Mouse (Mus musculus) liver, embryonic 11.5 days (tissue): ENCODE results near the gene Glcci1. TPM values are rescaled to one million over a fixed set of nuclear protein-coding genes. Genes with fewer than 3 reads are reported as not detected.
"Not testable (repeated sequence)": the region's sequence is repeated elsewhere in the genome, so short reads cannot be mapped to it uniquely, and the experiment has no call there.

Experiments
- ATAC-seq: fragments of 200-750 bp; cut with Nextera tagmentation; replicated peaks from 2 replicates; pipeline ENCODE4 v1.8.0; 2017; ENCODE audit warnings: moderate number of reproducible peaks, mild to moderate bottlenecking, moderate TSS enrichment, moderate library complexity; ENCODE audit not compliant: low FRiP score
- DNase-seq: peaks from one replicate; pipeline ENCODE4 v3.0.0-alpha.2; 2017; ENCODE audit warnings: low spot score
- H3K27ac ChIP-seq: fragments of 300-500 bp; sonication (generic); 2 replicates; pipeline ENCODE4 v1.5.1; 2014; ENCODE audit warnings: mild to moderate bottlenecking, low read depth, low read length, control low read depth
- H3K27me3 ChIP-seq: fragments of 300-500 bp; sonication (generic); replicated peaks from 2 replicates; pipeline ENCODE4 v1.6.1; 2014; ENCODE audit warnings: low read length, mixed read lengths; ENCODE audit not compliant: control insufficient read depth, insufficient read depth
- H3K36me3 ChIP-seq: fragments of 300-500 bp; sonication (generic); 2 replicates; pipeline ENCODE4 v1.6.1; 2014; ENCODE audit warnings: mild to moderate bottlenecking, low read length, moderate library complexity, mixed read lengths; ENCODE audit not compliant: control insufficient read depth, insufficient read depth
- H3K4me1 ChIP-seq: fragments of 300-500 bp; sonication (generic); replicated peaks from 2 replicates; pipeline ENCODE4 v1.6.1; 2014; ENCODE audit warnings: low read length, mixed read lengths; ENCODE audit not compliant: control insufficient read depth, insufficient read depth
- H3K4me2 ChIP-seq: fragments of 300-500 bp; sonication (generic); 2 replicates; pipeline ENCODE4 v1.6.1; 2014; ENCODE audit warnings: mild to moderate bottlenecking, control low read depth, moderate library complexity
- H3K4me3 ChIP-seq: fragments of 300-500 bp; sonication (generic); 2 replicates; pipeline ENCODE4 v1.5.1; 2014; ENCODE audit warnings: low read depth, low read length, control low read depth
- H3K9ac ChIP-seq: fragments of 300-500 bp; sonication (generic); 2 replicates; pipeline ENCODE4 v1.6.1; 2014; ENCODE audit warnings: low read depth, low read length, control low read depth
- H3K9me3 ChIP-seq: fragments of 300-500 bp; sonication (generic); 2 replicates; pipeline ENCODE4 v1.6.1; 2016; ENCODE audit warnings: low read length, inconsistent platforms, mixed read lengths; ENCODE audit not compliant: control insufficient read depth
- WGBS: fragments of 180-500 bp; shearing (Covaris S2); extraction: QIAGEN DNeasy Blood & Tissue Kit; methylation state at CpG from one replicate; pipeline ENCODE4 v1.1.7; 2014; 5-methylcytosine and 5-hydroxymethylcytosine counted together
- polyA plus RNA-seq: library from polyadenylated mRNA; unstranded; fragments of >200 nt; fragmentation: Nextera tagmentation; extraction: Ambion mirVana; gene quantifications from 2 replicates; pipeline ENCODE4 v1.2.1, GENCODE M21; 2014

The Glcci1 gene
- polyA plus RNA-seq, 1 experiment from 2014 or later = 3.9 TPM

DNA sequence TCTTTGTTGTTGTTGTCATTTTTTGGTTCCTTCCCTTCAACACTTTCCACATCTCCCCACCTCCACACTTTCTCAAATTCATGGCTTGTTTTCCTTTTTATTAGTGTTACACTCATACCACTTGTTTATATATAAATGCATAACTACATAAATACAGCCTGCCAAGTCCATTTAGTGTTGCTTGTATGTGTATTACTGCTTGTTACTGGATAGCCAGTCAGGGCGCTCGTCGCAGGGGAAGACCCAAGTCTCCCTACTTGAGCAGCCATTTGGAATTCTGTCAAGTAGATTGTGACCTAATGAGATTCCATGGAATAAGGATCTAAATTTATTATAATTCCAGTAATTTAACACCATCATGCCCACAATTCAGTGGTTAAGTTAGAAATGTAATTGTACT, 10.3 kb downstream of the Glcci1 start:
- no peak overlapping the region for H3K4me3 ChIP-seq
- no peak overlapping the region for H3K27ac ChIP-seq
- no peaks in the 10 kb centered on the region for H3K4me1 ChIP-seq
- 89% methylated on average over 3 of the region's 3 CpGs for WGBS
- ATAC-seq (no peak), DNase-seq (no peak)
- H3K4me2 ChIP-seq = no peak overlapping the region
- no peaks in the 10 kb centered on the region for H3K36me3 ChIP-seq
- H3K9ac ChIP-seq = no peak overlapping the region
- no peaks in the 10 kb centered on the region for H3K27me3 ChIP-seq
- H3K9me3 ChIP-seq = no peaks in the 10 kb centered on the region

DNA sequence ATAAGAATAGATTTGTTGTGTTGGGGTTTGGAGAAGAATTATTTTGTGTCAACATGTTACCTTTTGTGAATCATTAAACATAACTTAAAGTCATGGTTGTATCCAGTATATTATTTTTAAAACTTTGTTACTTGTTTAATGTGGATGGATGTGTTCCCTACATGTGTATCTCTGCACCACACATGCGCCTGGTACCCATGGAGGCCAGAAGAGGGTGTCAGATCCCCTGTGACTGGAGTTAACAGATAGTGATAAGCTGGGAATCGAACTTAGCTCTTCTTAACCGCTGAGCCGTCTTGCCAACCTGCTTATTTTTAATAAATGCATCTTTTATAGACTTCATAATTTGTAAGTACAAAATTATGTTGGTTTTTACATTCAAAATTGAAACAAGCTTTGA, 11.8 kb downstream of the Glcci1 start:
- no peak overlapping the region for H3K4me3 ChIP-seq
- WGBS = 87% methylated on average over 4 of the region's 4 CpGs

DNA sequence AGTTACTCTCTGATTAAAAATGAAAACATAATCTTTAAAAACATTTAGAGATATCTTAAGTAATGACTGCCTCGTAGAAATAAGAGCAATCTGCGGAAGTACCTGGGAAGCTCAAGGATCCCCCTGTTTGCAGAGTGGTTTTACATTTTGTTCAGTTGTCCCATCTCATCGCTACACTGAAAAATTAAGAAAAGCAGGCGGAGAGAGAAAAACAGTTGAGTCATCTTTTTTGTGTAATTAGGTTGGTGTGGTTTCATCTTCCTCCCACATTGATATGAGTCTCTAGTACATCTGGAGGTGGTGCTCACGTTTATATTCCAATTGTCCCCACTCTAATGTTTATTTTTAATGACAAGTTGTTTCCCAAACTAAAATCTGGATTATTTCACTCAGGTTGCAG, 15.3 kb downstream of the Glcci1 start:
- Histone ChIP-seq H3K9me3 (no peaks in the 10 kb centered on the region), H3K27me3 (no peaks in the 10 kb centered on the region), H3K9ac (no peak overlapping the region), H3K27ac (no peak overlapping the region), H3K4me3 (no peak overlapping the region), H3K36me3 (no peaks in the 10 kb centered on the region), H3K4me1 (no peaks in the 10 kb centered on the region), H3K4me2 (no peak overlapping the region)
- no peak for ATAC-seq
- DNase-seq = no peak
- 76% methylated on average over 5 of the region's 5 CpGs for WGBS

More for the DNA sequence above, 11.8 kb downstream of the Glcci1 start:
- Histone ChIP-seq H3K4me1 (no peaks in the 10 kb centered on the region), H3K36me3 (no peaks in the 10 kb centered on the region), H3K27me3 (no peaks in the 10 kb centered on the region), H3K9ac (no peak overlapping the region), H3K4me2 (no peak overlapping the region), H3K9me3 (no peaks in the 10 kb centered on the region), H3K27ac (no peak overlapping the region)
- ATAC-seq (0 out of 2 replicates have a peak, but pooled peaks have one; percentile 49), DNase-seq (no peak)

GRCm38 (mm10) chr6:8531104-8531894, 21.9 kb downstream of the Glcci1 start:
- Histone ChIP-seq H3K9me3 (no peaks in the 10 kb centered on the region), H3K36me3 (no peaks in the 10 kb centered on the region), H3K27ac (peak overlapping the region; percentile 38; the same call in 1 of the 2 replicates), H3K4me1 (peaks cover 10% of the 10 kb centered on the region), H3K4me3 (no peak overlapping the region), H3K27me3 (no peaks in the 10 kb centered on the region), H3K4me2 (peak overlapping the region; percentile 50), H3K9ac (no peak overlapping the region)
- no peak for DNase-seq
- ATAC-seq = peak; percentile 99
- WGBS = 47% methylated on average over 4 of the region's 4 CpGs

DNA sequence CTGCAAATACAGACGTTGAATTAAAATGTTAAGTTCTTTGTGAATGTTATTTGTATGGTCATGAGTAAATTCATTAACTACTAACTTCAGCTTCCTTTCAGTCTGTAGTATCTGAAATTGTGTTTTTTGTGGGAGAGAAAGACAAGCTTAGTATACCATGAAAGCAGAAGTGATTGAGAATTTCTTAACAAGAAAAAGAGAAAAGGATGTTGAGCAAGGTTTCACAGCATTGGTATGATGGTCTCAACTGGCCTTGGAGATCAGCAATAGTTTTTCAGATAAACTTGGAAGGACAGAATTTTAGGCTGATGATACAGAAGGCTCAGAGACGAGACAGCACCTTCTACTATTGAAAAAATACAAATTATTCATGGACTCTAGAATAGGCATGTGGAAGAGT, 27.5 kb downstream of the Glcci1 start:
- no peaks in the 10 kb centered on the region for H3K9me3 ChIP-seq
- no peak overlapping the region for H3K9ac ChIP-seq
- H3K27me3 ChIP-seq = no peaks in the 10 kb centered on the region
- ATAC-seq (no peak), DNase-seq (no peak)
- H3K36me3 ChIP-seq = no peaks in the 10 kb centered on the region
- H3K4me1 ChIP-seq = no peaks in the 10 kb centered on the region
- no peak overlapping the region for H3K4me2 ChIP-seq
- no peak overlapping the region for H3K27ac ChIP-seq
- WGBS = 83% methylated on average over 2 of the region's 2 CpGs
- no peak overlapping the region for H3K4me3 ChIP-seq

DNA sequence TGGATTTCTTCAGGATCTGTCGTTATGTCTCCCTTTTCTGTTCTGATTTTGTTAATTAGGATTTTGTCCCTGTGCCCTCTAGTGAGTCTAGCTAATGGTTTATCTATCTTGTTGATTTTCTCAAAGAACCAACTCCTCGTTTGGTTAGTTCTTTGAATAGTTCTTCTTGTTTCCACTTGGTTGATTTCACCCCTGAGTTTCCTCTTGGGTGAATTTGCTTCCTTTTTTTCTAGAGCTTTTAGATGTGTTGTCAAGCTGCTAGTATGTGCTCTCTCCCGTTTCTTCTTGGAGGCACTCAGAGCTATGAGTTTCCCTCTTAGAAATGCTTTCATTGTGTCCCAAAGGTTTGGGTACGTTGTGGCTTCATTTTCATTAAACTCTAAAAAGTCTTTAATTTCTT, 32.1 kb downstream of the Glcci1 start:
- H3K4me1 ChIP-seq, H3K36me3 ChIP-seq, H3K9me3 ChIP-seq, H3K4me2 ChIP-seq, DNase-seq, H3K27ac ChIP-seq, ATAC-seq, H3K27me3 ChIP-seq, H3K4me3 ChIP-seq, H3K9ac ChIP-seq: not testable (repeated sequence)
- WGBS = 90% methylated on average over 4 of the region's 4 CpGs

GRCm38 (mm10) chr6:8544822-8545221, 35.4 kb downstream of the Glcci1 start:
- Histone ChIP-seq H3K9me3 (no peaks in the 10 kb centered on the region), H3K4me2 (no peak overlapping the region), H3K9ac (no peak overlapping the region), H3K4me3 (no peak overlapping the region), H3K27ac (no peak overlapping the region), H3K27me3 (no peaks in the 10 kb centered on the region), H3K36me3 (no peaks in the 10 kb centered on the region), H3K4me1 (no peaks in the 10 kb centered on the region)
- WGBS = 90% methylated on average over 5 of the region's 5 CpGs
- ATAC-seq (no peak), DNase-seq (no peak)

GRCm38 (mm10) chr6:8545780-8546179, 36.4 kb downstream of the Glcci1 start:
- H3K9me3 ChIP-seq = no peaks in the 10 kb centered on the region
- WGBS = 86% methylated on average over 7 of the region's 7 CpGs
- no peak overlapping the region for H3K4me3 ChIP-seq
- H3K9ac ChIP-seq = no peak overlapping the region
- H3K36me3 ChIP-seq = no peaks in the 10 kb centered on the region
- no peak for ATAC-seq
- no peak for DNase-seq
- no peak overlapping the region for H3K27ac ChIP-seq
- H3K27me3 ChIP-seq = no peaks in the 10 kb centered on the region
- no peak overlapping the region for H3K4me2 ChIP-seq
- no peaks in the 10 kb centered on the region for H3K4me1 ChIP-seq

GRCm38 (mm10) chr6:8551155-8551554, 41.8 kb downstream of the Glcci1 start:
- WGBS = 92% methylated on average over 2 of the region's 2 CpGs
- H3K9ac ChIP-seq = no peak overlapping the region
- H3K4me1 ChIP-seq = no peaks in the 10 kb centered on the region
- H3K4me2 ChIP-seq = no peak overlapping the region
- no peak overlapping the region for H3K4me3 ChIP-seq
- DNase-seq = no peak
- H3K27ac ChIP-seq = no peak overlapping the region
- H3K36me3 ChIP-seq = no peaks in the 10 kb centered on the region
- ATAC-seq = no peak
- no peaks in the 10 kb centered on the region for H3K27me3 ChIP-seq
- H3K9me3 ChIP-seq = no peaks in the 10 kb centered on the region
